Mouse (Mus musculus): ENCODE results near the gene Gm45713. TPM values are rescaled to one million over a fixed set of nuclear protein-coding genes. Genes with fewer than 3 reads are reported as not detected.

Gene Gm45713
- polyA plus RNA-seq, 1 experiment: 0.16 TPM

DNA sequence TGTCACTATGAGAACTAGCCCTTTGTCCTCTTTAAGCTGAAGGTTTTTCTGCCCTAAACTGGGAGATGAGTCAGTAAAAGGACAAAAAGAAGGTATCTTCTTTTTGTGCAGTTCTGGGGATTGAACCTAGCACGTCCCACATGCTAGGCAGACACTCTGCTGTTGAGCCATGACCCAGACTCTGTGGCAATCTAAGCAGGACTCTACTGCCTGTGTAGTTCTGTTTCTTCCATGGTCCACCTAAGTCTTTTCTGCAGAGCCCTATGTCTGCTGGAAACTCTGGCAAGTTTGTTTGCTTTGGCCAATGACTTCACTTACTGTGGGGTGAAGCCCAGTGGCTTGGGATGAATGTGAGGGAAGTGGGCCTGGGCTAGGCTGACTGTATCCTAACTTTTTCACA lies 2.4 kb upstream of the Gm45713 start:
- H3K4me3 ChIP-seq (replicated peaks; ENCODE audit: insufficient read depth, low read depth, low read length): no peak overlapping the region
- TF ChIP-seq POLR2A (IDR thresholded peaks at IDR 0.05; ENCODE audit: borderline replicate concordance, insufficient read depth, low read length): no peak
- TF ChIP-seq CTCF (IDR thresholded peaks at IDR 0.05; ENCODE audit: borderline replicate concordance, insufficient read depth, low read depth, low read length): no peak
- H3K27me3 ChIP-seq (ENCODE audit: control insufficient read depth, insufficient read depth, low read length): no peaks in the 10 kb centered on the region
- WGBS: 95% methylated on average over 1 of the region's 1 CpGs
- H3K27ac ChIP-seq (ENCODE audit: insufficient read depth, low read length): no peak overlapping the region
- DNase-seq: no peak
- H3K4me1 ChIP-seq (ENCODE audit: control insufficient read depth, insufficient read depth, low read length): no peaks in the 10 kb centered on the region; the same call in 1 of the 2 replicates

DNA sequence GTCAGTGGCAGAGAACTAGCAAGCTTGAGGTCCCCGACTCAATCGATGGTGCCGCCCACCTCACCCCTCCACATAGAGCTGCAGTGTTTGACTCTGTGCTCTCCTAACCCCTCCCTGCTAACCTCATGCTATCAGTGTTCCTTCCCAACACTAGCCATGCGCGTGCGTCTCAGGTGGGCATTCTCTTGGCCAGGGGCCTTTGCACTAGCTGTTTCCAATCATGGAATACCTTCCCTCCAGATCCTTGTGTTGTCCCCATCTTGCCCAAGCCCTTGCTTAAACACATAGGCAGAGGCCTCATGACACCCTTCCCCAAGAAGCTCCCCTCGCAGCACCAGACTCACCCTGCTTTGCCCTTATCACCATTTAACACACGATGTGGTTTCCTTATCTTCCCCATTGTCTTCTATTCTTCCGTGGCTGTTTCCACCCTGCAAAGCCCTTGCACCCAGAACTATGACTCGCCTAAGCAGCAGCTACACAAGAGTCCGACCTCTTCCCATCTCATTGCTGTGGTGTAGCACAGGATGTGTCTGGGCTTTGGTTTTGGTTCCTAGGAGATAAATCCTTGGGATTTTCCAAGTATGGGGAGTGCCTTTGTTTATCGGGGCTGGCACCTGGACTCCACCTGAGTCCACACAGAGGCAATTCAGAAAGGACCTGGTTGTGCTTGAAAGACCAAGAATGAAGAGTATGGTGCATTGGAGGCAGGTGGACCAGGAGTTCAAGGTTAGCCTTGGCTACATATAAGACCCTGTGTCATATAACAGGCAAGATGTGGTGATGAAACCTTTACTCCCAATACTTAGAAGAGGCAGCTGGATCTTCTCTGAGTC lies 1.4 kb upstream of the Gm45713 start:
- 90% methylated on average over 12 of the region's 12 CpGs for WGBS
- Histone ChIP-seq H3K27me3 (ENCODE audit: control insufficient read depth, insufficient read depth, low read length) (no peaks in the 10 kb centered on the region), H3K4me3 (replicated peaks; ENCODE audit: insufficient read depth, low read depth, low read length) (no peak overlapping the region), H3K4me1 (ENCODE audit: control insufficient read depth, insufficient read depth, low read length) (no peaks in the 10 kb centered on the region; the same call in 1 of the 2 replicates), H3K27ac (ENCODE audit: insufficient read depth, low read length) (no peak overlapping the region)
- DNase-seq: no peak
- TF ChIP-seq POLR2A (IDR thresholded peaks at IDR 0.05; ENCODE audit: borderline replicate concordance, insufficient read depth, low read length) (no peak), CTCF (IDR thresholded peaks at IDR 0.05; ENCODE audit: borderline replicate concordance, insufficient read depth, low read depth, low read length) (no peak)

DNA sequence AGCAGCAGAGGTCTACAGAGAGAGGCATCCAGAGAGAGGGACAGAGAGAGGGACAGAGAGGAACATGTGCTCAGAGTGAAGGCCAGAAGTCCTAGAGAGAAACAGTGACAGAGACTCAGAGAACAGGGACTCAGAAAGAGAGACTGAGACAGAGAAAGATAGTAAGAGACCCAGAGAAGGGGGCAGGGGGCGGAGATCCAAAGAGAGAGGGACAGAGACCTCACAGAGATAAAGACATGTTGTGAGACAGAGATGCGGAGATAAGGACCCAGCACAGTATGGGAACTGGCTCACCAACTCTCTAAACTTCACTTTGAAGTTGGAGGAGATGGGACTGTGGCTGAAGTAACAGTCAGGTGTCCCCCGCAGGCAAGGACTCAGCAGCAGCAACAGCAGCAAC lies 661 bp downstream of the Gm45713 start:
- no peaks in the 10 kb centered on the region for H3K27me3 ChIP-seq (ENCODE audit: control insufficient read depth, insufficient read depth, low read length)
- H3K4me1 ChIP-seq (ENCODE audit: control insufficient read depth, insufficient read depth, low read length): no peaks in the 10 kb centered on the region; the same call in 1 of the 2 replicates
- DNase-seq: peak in 1 of 2 experiments; percentile 28
- WGBS: 79% methylated on average over 3 of the region's 3 CpGs
- no peak overlapping the region for H3K27ac ChIP-seq (ENCODE audit: insufficient read depth, low read length)
- peak overlapping the region; percentile 80 for H3K4me3 ChIP-seq (replicated peaks; ENCODE audit: insufficient read depth, low read depth, low read length)
- TF ChIP-seq POLR2A (IDR thresholded peaks at IDR 0.05; ENCODE audit: borderline replicate concordance, insufficient read depth, low read length) (no peak), CTCF (IDR thresholded peaks at IDR 0.05; ENCODE audit: borderline replicate concordance, insufficient read depth, low read depth, low read length) (no peak)

DNA sequence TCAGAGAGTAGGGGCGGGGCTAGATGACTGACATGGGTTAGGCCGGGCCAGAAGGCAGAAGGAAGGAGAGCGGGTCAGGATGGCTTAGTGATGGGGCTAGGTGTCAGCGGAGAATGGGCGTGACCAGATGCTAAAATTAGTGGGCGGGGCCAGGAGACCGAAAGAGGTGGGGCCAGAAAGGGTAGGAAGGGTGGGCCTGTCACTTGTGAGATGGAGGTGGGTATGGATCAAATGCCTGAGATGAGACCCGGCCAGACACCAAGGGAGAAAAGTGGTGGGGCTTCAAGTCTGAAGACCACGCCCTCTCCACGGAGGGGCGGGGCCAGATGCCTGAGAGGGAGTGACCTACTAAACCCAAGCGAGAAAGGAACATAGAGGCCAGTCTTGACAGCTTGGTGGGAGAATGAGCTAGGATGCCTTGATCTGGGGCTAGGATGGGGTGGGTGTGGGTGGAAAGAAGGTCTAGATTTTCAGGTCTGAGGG lies 1.4 kb downstream of the Gm45713 start:
- 26% methylated on average over 12 of the region's 12 CpGs for WGBS
- Histone ChIP-seq H3K27me3 (ENCODE audit: control insufficient read depth, insufficient read depth, low read length) (no peaks in the 10 kb centered on the region), H3K4me1 (ENCODE audit: control insufficient read depth, insufficient read depth, low read length) (no peaks in the 10 kb centered on the region; the same call in 1 of the 2 replicates), H3K27ac (ENCODE audit: insufficient read depth, low read length) (no peak overlapping the region), H3K4me3 (replicated peaks; ENCODE audit: insufficient read depth, low read depth, low read length) (no peak overlapping the region)
- no peak for TF ChIP-seq POLR2A (IDR thresholded peaks at IDR 0.05; ENCODE audit: borderline replicate concordance, insufficient read depth, low read length)
- TF ChIP-seq CTCF (IDR thresholded peaks at IDR 0.05; ENCODE audit: borderline replicate concordance, insufficient read depth, low read depth, low read length): no peak
- DNase-seq: peak in 1 of 2 experiments; percentile 19

DNA sequence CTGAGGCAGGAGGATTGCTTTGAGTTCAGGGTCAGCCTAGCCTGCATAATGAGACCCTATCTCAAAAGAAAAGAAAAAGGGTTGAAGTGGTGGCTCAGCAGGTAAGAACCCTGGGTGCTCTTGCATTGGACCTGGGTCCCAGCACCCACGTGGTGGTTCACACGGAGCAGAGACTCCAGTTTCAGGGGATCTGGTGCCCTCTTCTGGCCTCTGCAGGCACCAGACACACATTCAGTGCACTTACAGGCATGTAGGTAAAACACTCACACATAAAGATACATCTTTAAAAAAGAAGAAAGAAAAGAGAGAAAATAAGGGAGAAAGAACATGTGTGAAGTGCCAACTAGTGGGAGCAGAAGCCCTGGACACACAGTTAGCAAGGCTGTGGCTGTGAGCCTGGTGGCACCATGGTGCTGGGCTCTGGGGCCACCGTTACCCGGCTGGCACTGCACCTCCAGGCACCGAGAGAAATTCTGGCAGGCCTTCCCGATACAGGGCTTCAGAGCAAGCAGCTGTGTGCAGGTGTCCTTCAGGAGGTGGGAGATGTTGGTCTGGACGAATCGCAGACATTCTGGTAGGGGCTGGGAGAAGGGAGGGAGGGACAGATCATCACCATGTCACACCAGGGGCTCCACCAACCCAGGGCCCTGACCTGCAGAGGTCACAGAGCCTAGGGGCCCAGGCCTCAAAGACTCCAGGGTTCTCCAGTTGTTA lies 2.4 kb downstream of the Gm45713 start:
- no peak overlapping the region for H3K27ac ChIP-seq (ENCODE audit: insufficient read depth, low read length)
- DNase-seq: peak in 1 of 2 experiments; percentile 9
- TF ChIP-seq POLR2A (IDR thresholded peaks at IDR 0.05; ENCODE audit: borderline replicate concordance, insufficient read depth, low read length) (no peak), CTCF (IDR thresholded peaks at IDR 0.05; ENCODE audit: borderline replicate concordance, insufficient read depth, low read depth, low read length) (peak; percentile 26; the same call in 1 of the 2 replicates)
- 73% methylated on average over 8 of the region's 8 CpGs for WGBS
- H3K4me3 ChIP-seq (replicated peaks; ENCODE audit: insufficient read depth, low read depth, low read length): no peak overlapping the region
- H3K27me3 ChIP-seq (ENCODE audit: control insufficient read depth, insufficient read depth, low read length): no peaks in the 10 kb centered on the region
- no peaks in the 10 kb centered on the region; the same call in 1 of the 2 replicates for H3K4me1 ChIP-seq (ENCODE audit: control insufficient read depth, insufficient read depth, low read length)

DNA sequence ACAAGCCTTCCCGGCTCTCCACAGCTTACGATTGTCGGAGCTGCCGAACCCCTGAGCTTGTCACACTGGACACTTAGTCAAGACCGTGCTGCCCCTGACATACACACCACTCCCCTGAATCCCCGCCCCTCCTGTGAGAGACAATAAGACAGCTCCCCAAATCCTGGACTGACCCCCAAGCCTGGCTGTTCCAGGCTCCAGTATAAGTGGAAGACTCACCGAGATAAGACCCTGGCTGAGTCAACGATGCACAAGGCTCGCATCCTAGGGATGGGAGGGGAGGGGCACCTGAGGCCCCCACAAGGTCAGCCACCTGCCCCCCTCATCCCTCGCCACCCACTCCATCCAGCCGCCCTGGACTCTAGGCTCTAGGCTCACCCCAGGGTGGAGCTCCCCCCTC lies 4.2 kb downstream of the Gm45713 start:
- DNase-seq: peak in 1 of 2 experiments; percentile 11
- no peak overlapping the region for H3K27ac ChIP-seq (ENCODE audit: insufficient read depth, low read length)
- no peak for TF ChIP-seq CTCF (IDR thresholded peaks at IDR 0.05; ENCODE audit: borderline replicate concordance, insufficient read depth, low read depth, low read length)
- TF ChIP-seq POLR2A (IDR thresholded peaks at IDR 0.05; ENCODE audit: borderline replicate concordance, insufficient read depth, low read length): no peak
- WGBS: 76% methylated on average over 11 of the region's 11 CpGs
- no peaks in the 10 kb centered on the region for H3K27me3 ChIP-seq (ENCODE audit: control insufficient read depth, insufficient read depth, low read length)
- peaks cover 2% of the 10 kb centered on the region; the same call in 1 of the 2 replicates for H3K4me1 ChIP-seq (ENCODE audit: control insufficient read depth, insufficient read depth, low read length)
- no peak overlapping the region for H3K4me3 ChIP-seq (replicated peaks; ENCODE audit: insufficient read depth, low read depth, low read length)

DNA sequence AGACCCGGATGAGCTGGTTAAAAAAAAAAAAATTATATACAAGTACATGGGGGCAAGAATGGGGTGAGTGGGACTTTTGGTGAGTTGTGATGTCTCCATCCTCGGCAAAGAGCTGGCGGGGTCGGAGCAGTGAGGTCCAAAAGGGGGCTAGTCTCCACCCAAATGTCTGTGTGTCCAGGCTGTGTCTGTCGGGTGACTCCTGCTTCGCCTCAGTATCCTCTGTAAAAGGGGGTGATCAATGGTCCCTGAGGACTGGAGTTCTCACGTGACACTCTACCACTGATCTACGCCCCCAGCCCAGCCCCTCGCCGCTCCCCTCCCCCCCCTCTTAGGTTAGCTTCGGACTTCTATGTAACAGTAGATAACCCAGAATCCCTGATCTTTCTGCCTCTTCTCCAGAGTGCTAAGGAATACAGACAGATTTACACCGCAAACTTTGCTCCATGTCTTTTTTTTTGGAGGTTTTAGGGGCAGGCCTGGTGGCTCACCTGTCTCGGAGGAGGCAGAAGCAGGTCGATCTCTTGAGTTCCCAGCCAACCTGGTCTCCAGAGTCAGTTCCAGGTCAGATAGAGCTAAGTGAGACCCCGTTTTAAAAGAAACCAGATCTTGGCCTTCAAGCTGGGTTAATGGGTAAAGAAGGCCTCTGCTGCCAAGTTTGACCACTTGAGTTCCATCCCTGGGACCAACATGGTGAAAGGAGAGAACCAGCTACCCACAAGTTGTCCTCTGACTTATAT lies 6.1 kb downstream of the Gm45713 start:
- Histone ChIP-seq H3K4me1 (ENCODE audit: control insufficient read depth, insufficient read depth, low read length) (peaks cover 2% of the 10 kb centered on the region; the same call in 1 of the 2 replicates), H3K27ac (ENCODE audit: insufficient read depth, low read length) (peak overlapping the region; percentile 57; the same call in 1 of the 2 replicates), H3K4me3 (replicated peaks; ENCODE audit: insufficient read depth, low read depth, low read length) (no peak overlapping the region), H3K27me3 (ENCODE audit: control insufficient read depth, insufficient read depth, low read length) (no peaks in the 10 kb centered on the region)
- 69% methylated on average over 15 of the region's 15 CpGs for WGBS
- no peak for DNase-seq
- TF ChIP-seq CTCF (IDR thresholded peaks at IDR 0.05; ENCODE audit: borderline replicate concordance, insufficient read depth, low read depth, low read length) (no peak), POLR2A (IDR thresholded peaks at IDR 0.05; ENCODE audit: borderline replicate concordance, insufficient read depth, low read length) (no peak)
